Mouse (Mus musculus) liver (tissue): ENCODE measurements around the gene Chchd10.
"Not testable (repeated sequence)": the region's sequence is repeated elsewhere in the genome, so short reads cannot be mapped to it uniquely, and the experiment has no call there.

ENCODE experiments used
- DNase-seq: peaks from one replicate; pipeline ENCODE4 v3.0.0-alpha.2; 2020; ENCODE audit warnings: mixed read lengths

Chchd10 gene

DNA sequence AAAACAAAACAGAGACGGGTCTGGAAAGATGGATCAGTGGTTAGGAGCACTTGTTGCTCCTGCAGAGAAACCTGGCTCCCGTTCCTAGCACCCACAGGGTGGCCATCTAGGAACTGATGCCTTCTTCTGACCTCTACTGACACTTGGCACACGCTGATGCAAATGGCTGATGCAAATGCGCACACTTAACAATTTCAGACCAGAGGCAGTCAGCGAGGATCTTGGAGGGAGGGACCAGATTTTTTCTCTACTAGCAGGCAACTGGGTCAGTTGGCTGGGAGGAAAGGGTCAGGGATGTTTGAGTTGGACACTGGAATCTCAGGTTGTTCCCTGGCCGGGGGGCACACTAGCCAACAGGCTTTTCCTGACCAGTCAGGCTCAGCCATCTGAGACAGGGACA is at the start of gene Chchd10:
Chchd10 (plus strand) TSS at position 240 of the 400 bp plus-strand sequence.
- DNase-seq = no peak

DNA sequence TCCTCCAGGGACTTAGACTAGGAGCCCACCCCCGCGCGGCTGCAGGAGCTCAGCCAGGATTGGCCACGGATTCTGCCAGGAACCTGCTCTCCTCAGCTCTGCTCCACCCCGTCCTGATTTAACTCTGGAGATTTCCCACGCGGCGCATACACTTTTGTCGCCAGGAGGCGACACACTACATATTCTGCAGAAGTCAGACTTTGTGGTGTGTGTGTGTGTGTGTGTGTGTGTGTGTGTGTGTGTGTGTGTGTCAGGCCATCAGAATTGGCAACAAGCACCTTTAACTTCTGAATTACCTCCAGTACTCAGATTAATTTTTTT is 49.7 kb upstream of the Chchd10 start:
- DNase-seq = peak; percentile 70

DNA sequence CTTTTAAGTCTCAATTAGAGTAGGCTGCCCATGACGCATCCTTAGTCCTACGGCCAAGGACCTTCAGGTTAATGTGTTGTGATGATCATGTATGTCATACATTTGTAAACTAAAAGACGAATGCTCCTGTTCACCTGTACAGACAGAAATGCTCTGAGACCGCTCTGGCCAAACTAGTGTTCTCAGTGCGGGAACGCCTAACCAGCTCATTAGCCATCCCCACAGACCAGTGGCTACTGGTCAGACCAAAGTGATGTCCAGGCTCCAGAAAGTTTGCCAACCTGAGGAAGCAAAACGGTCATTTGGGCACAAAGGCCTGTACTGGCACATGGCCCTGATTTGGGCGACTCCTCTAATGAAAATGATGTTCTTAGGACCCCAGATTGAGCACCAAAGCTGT is 48.2 kb upstream of the Chchd10 start:
- DNase-seq = no peak

DNA sequence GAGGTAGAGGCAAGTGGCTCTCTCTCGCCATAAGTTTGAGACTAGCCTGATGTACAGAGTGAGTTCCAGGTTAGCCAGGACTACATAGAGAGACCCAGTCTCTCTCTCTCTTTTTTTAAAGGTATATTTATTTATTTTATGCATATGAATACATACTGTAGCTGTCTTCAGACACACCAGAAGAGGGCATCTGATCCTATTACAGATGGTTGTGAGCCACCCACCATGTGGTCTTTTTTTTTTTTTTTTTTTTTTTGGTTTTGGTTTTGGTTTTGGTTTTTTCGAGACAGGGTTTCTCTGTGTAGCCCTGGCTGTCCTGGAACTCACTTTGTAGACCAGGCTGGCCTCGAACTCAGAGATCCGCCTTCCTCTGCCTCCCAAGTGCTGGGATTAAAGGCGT is 45.4 kb upstream of the Chchd10 start:
- DNase-seq = not testable (repeated sequence)

DNA sequence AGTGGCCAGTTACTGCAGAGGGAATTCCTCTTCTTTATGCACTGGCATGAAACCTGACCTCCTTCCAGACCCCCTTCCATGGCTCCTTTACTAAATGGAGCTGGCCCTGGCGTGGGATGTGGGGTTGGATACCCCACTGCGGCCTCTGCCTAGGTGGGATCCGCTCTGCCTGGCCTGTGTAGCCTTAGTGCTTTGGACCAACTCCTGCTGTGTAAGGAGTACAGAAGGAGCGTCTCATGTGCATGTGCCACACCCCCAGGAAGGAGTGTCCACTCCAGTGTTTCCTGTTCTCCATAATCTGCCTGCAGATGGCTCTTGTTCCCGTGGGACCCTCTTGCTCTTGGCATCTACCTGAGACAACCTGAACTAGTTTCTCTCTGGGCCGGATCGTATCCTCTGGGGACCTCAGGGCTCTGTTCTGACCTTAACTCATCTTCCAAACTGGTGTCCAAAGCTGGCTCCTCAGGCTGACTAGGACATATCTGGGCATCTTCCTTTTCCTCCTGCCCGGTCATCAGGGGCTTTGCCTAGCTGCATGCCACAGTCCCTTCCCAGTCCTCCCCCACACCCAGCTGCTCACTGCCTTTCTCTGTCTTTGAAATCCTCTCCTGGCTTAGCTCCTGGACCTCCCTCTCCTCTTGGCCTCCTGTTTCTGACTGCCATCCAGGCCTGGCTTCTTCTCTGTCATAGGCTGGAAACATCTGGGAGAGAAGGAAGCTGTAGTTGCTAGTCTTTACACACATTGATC is 43.4 kb upstream of the Chchd10 start:
- no peak for DNase-seq

DNA sequence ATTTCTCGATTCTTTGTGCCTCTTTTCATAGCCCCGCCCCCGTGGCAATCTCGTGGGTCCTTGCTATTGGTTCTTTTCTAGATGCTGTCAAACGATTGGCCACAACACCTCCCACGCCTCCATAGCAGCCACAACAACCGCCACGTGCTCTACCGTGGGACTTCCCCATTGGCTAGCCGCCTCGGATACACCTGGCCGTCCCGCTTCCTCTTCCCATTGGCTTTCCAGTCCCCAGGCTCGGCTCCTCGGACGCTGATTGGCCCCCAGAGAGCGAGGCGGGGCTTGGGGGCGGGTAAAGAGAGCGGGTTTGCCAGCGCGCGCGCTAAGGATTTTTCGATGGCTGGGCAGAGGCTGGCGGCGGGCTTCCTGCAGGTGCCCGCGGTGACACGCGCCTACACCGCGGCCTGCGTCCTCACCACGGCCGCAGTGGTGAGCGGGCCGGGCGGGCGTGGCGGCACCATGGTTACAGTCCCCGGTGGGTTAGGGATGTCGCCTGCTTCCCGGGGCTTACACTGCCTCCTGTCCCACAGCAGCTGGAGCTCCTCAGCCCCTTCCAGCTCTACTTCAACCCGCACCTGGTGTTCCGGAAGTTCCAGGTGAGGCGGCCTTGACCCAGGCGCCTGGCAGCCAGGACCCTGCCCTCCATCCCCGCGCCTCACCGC is 39.7 kb upstream of the Chchd10 start, which contains the start of gene Derl3:
Derl3 (plus strand) TSS at position 325 of the 662 bp plus-strand sequence.
- peak; percentile 93 for DNase-seq

DNA sequence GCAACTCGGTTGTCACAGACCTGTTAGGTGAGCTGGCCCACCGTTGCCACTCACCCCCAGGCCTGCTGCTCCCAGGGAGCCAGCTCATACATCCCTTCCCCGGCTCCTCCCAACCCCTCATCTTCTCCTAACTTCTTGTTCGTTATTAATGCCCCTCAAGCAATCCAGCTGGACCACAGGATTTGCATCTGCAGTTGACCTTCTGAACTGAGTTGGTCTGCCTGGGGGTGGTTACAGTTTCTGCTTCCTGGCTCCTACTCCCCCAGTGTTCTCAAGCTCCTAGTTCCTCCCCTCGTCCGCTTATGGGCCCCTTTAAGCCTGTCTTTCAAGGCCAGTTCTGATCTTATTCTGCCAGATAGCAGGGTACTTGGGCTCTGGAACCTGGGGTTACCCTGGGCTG is 38.3 kb upstream of the Chchd10 start:
- no peak for DNase-seq

DNA sequence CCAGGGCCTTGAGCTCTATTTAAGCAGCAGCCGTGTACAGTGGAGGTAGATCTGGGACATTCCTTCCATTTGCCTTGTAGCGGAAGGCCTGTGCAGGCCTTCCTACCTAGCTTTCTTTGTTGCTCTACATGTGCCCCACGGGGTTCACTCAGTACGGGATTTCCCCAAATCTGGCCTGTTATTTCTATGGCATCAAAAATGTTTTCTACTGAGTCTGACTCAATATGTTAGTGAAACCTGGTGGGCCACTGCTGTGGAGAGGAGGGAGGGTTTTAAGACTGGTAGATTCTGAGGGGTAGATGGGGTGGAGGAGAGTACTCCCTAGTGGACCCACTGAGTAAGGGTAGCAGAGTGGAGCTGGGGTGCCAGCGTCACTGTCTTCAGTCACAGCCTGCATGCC is 37.2 kb upstream of the Chchd10 start:
- DNase-seq = no peak

DNA sequence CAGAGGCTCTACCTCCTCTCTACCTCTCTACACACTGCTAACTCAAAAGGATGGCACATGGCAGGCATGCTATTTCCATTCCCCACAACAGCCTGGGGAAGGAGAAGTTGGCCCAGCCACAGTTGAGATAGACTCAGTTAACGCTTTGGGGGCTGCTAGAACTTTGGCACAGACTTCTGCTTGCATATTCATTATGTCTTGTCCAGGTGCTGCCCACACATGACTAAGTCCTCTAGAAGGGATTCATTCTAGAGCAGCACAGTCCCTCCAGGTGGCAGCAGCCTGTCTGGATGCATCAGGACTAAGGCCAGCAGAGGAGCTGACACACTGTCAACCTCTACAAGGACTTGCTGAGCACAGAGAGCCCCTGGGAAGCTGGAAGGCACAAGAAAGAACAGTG is 36.7 kb upstream of the Chchd10 start:
- no peak for DNase-seq

DNA sequence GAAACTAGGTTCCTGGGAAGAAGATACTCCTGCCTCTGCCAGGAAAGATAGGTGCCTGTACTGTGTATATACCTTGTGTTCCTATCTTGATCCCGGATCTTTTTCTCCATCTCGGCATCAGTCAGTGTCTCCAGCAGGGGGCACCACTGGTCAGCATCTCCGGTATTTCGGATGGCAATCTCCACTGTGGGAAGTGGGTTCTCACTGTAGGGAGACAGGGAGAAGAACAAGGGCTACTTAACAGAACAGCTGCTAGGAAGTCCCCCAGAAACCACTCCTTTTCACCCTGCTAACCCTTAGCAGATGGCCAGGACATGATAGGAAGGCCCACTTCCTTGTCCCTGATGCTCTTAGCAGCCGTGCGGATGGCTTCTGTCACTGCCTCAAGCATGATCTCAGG is 35.6 kb upstream of the Chchd10 start:
- DNase-seq = peak; percentile 68

DNA sequence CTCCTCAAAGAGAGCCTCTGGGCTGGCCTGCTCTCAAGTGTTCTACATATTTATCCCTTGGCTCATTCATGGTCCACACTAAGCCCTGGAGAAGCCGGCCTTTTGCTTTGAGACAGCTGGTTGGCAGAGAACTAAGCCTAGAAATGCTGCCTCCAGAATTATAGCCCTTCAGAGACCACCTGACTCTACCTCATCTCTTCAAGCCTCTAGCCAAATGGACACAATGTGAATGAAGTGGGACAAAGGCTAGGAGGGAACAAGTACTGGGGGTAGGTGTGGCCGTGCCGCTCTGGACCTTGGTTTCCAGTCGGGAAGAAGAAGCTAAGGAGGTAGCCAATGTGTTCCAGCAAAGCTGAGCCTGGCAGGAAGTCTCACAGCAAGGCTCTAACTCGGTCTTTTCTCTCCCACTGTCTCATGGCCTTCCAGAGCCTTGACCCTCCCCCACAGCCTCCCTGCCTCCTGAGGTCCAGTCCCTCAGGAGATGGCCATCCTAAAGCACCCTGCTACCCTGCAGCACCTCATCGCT is 34.8 kb upstream of the Chchd10 start:
- no peak for DNase-seq

DNA sequence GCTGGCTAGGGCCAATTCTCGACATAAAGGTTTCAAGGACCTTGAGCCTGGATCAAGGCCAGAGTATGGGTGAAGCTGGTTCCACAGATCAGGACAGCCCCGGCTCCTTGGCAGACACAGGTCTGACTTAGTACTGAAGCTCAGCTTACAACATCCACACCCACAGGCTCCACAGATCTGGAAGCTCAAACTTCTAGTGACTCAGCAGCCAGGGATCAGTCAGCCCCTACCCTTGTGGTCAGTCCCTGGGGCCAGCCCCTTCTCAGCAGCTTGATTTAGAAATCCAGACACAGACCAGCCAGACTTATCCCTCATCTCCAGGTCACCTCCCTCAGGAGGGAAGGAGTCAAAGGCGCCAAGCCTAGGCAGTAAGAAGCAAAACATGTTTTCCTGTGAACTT is 34.1 kb upstream of the Chchd10 start:
- DNase-seq = no peak

DNA sequence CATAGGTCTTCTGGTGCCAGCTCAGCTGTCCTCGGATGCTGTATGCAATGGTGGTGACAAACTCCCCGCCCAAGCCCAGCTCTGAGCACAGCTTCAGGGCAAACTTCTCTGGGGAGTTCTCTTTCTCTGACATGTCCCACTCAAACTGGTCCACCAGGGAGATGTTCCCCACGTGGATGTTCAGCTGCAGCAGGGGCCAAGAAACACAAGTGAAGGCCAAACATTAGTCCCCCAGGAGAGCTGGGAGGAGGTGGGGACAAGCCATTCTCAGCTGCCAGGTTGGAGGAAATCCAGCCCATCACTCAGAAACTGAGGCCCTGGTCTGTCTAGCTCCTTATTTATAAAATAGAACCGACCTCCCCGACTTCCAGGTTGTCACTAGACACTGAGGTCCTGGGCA is 28.5 kb upstream of the Chchd10 start:
- no peak for DNase-seq

DNA sequence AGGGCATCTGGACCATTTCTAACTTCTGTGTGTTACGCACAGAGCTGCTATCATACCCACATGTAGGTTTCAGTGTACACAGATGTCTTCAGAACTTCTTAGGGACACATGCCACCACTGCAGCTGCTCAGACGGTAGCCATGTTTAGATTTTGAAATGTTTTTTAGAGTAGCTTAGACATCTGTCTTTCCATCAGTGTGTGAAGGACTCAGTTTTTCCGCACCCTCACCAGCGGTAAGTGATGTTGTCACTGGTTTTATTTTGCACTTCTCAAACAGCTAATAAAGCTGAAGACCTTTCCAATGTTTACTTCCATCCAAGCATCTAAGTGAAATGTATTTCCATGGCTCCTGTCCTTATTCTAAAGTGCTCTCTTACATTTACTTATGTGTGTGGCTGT is 26.0 kb upstream of the Chchd10 start:
- DNase-seq = no peak

DNA sequence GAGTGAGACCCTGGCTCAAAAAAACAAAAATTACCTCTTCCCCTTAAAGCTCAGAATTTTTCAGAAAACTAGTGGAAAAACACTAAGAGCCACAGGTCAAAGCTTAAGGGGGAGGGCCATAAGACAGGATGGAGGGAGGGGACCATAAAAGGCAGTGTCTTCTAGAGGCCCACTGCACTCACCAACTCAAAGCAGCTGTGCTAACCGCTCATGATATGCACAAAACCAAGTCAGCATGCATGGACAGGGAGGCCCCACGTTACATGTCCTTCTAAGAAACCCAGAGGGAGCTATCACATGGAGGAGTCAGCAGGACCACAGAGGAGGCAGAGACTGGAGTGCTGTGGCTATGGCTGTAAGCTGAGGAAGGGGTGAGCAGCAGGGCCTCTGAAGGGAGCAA is 22.2 kb upstream of the Chchd10 start:
- DNase-seq = no peak

DNA sequence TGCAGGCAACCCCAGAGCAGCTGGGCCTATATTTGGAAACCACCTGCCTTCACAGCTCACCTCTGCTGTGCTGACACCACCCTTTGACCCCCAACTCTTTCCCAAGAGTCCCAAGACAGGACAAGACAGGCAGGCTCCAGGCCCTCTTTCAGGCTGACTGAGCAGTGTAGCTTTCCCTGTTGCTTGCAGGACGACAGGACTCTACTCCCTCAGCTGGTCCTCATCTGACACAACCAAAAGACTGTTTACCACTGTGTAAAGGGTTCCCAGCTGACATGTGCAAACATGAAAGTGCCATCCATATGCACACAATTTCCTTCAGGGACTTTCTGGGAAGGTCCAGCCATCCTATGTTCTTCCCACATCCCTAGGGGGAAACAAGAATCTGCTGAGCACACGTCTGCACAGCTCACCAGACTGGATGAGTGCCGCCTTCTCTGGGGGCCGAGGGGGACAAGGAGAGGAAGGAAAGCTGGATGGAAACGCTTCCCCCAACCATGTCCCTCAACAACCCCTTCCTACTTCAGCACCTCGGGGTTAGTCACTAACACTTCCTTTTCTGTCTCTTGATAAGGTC is 19.8 kb upstream of the Chchd10 start:
- no peak for DNase-seq

DNA sequence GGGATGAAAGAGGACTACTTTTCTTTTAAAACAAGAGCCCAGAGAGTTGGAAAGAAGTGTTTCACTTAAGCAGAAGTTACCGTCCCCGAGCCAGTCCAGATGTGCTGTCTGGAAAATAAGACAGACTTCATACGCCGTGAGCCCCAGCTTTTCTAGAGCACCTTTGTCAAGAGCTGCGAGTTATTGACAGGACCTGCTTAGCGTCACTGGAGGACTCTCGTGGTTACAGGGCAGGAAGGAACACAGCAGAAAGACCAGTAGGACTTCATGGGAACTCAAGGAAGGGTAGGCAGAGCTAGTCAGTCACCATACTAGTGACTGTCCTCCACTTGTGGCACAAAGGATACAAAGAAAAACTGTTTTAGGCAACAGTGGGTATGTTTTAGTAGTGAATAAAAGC is 17.4 kb upstream of the Chchd10 start:
- DNase-seq = no peak

DNA sequence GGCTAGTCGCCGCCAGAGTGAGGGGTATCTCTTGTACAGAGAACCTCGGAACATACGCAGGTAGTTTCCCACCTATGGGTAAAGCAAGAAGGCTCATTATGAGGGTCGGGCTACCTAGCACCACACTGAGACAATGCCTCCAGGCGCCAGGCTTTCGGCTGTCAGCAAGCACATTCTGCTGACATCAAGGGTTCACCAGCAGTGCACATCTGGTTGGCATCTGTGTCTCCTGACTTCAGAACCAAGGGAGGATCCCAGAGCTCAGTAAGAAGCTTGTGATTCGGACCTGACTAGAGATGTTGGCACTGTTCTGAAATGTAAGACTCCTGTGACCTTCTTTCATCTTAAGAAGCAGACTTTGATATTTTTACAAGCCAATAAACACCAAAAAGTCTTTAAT is 16.1 kb upstream of the Chchd10 start:
- no peak for DNase-seq

DNA sequence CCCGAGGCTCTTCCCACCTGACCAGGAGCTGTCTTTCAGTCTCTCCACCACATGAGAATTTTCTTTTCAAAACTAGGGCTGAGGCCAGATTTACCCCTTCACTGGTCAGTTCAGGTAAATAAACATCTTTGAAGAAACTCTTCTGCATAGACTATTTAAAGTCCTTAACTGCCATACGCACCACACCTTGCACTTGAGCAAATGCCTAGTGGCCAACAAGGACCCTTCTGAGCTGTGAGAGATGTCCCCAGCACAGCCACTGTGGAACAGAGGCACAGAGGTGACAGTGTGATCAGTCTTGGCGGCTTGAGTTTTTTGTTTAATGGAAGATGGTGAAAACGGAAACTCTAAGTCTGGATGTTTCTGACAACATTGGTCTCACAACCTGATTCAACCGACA is 13.9 kb upstream of the Chchd10 start:
- no peak for DNase-seq

DNA sequence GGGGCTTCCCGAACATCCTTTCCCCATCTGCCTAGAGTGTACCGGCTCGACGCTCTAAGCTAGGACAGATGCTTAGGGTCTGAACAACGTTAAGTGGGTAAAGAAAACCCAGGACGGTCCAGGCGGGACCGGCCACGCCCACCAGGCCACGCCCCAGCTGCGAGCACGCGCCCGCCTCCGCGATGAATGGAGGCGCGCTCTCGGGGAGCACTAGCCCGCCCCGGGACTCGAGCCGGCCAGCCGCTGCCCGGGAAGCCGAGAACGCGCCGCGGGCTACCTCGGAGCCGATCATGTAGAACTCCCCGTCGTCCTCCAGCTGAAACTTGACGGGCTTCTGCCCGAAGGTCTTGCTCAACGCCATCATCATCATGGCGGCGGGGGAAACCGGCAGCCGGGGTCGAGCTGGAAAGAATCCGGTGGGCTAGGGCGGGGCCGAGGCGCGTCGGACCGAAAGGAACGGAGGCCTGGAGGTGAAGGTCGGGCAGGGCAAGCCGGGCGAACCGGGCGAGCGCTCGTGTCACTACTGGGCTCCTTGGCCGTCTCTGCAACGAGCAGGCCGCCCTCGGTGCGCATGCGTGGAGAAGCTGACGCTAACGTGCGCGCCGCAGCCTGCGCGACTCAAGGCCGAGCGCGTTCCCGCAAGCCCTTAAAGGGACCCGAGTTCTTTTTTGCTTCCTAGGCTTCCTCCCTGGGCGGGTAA is 11.8 kb upstream of the Chchd10 start, which contains the start of gene Smarcb1:
Smarcb1 (minus strand) TSS at position 592 of the 700 bp plus-strand sequence.
- peak; percentile 97 for DNase-seq

DNA sequence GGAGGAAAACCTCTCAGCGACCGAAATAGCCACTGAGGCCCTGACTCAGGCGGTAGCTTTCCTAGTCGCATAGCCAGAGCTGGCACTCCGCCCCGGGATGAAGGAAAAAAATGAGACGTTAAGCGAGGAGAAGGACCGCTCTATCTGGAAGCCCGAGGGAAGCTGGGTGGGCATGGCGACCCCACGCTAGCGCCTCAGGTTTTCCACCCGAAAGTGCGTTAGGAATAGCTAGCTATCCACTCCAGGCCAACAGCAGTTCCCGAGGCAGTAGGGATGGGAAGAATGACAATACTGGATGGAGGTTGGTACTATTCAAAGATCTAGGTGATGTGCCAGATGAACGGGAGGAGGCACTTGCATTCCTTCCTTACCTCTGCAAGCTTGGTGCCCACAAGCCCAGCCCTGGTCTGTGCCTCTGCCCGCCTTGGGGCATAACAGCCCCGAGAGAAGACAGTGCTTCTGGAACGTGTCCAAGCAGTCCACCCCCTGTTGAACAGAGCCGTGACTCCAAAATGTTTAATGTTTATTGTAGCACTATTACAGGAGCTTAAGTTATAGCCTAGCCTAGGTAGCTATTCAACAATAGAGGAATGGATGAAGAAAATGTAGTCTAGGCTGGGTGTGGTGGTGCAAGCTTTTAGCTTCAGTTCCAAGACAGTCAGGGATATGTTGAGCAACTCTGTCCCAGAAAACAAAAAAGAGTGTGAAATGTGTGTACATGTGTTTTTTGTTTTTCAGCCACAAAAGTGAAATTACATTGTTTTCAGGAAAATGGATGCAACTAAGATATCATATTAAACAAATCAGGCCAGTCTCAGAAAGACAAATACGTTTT is 11.0 kb upstream of the Chchd10 start:
- DNase-seq = peak; percentile 36

DNA sequence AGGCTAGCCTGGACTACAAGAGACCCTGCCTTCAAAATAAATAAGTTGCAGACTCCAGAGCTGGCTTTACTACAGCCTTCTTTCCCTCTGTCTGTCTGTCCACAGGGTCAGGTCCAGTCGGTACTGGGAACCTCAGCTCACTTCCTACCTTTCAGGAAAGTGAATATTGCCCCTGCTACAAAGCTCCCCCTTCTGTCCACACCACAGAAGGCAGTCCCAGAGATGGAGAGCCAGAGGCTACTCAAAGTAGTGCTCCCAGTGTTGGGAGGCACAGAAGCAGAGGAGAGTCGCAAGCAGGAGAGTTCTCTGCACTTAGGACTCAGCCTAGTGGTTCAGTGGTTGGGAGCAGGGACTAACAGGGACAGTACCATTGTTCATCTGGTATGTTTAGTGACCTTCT is 8.6 kb upstream of the Chchd10 start:
- DNase-seq = no peak

DNA sequence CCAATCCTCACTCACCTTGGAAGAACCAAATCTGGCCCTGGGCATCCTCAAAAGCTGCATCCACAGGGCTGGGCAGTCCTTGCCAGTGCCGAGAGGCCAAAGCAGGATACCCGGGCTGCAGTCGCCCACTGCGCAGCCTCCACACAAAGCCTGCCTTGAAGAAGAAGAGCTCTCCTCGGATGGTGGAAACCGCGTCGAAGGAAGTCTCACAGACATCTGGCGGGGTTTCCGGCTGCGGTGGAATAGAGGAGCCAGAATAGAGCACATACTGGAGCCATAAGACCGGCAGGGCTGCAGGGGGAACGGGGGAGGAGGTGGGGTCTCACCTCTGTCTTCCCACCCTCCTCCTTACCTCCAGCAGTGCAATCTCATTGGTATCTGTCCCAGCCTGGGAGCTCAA is 6.5 kb upstream of the Chchd10 start:
- no peak for DNase-seq
